Mouse (Mus musculus) intestine, embryonic 15.5 days (tissue): ENCODE measurements around the gene Sptbn2. TPM values are rescaled to one million over a fixed set of nuclear protein-coding genes. Genes with fewer than 3 reads are reported as not detected.

ENCODE experiments used
- ATAC-seq: fragments of 200-750 bp; cut with Nextera tagmentation; 2 replicates; pipeline ENCODE4 v1.8.0; 2017; ENCODE audit warnings: moderate TSS enrichment, moderate library complexity
- H3K27ac ChIP-seq: fragments of 300-500 bp; sonication (generic); 2 replicates; pipeline ENCODE4 v1.5.1; 2015; ENCODE audit warnings: mild to moderate bottlenecking, inconsistent platforms
- H3K27me3 ChIP-seq: fragments of 300-500 bp; sonication (generic); replicated peaks from 2 replicates; pipeline ENCODE4 v1.6.1; 2015; ENCODE audit warnings: inconsistent platforms
- H3K36me3 ChIP-seq: fragments of 300-500 bp; sonication (generic); 2 replicates; pipeline ENCODE4 v1.6.1; 2015; ENCODE audit warnings: inconsistent platforms
- H3K4me1 ChIP-seq: fragments of 300-500 bp; sonication (generic); replicated peaks from 2 replicates; pipeline ENCODE4 v1.6.1; 2015; ENCODE audit warnings: inconsistent platforms
- H3K4me2 ChIP-seq: fragments of 300-500 bp; sonication (generic); replicated peaks from 2 replicates; pipeline ENCODE4 v1.6.1; 2015; ENCODE audit warnings: mild to moderate bottlenecking, inconsistent platforms
- H3K4me3 ChIP-seq: fragments of 300-500 bp; sonication (generic); replicated peaks from 2 replicates; pipeline ENCODE4 v1.5.1; 2015; ENCODE audit warnings: inconsistent platforms
- H3K9ac ChIP-seq: fragments of 300-500 bp; sonication (generic); 2 replicates; pipeline ENCODE4 v1.6.1; 2015; ENCODE audit warnings: inconsistent platforms
- H3K9me3 ChIP-seq: fragments of 300-500 bp; sonication (generic); 2 replicates; pipeline ENCODE4 v1.6.1; 2016; ENCODE audit warnings: inconsistent platforms
- WGBS: fragments of 180-500 bp; shearing (Covaris S2); methylation state at CpG from one replicate; pipeline ENCODE4 v1.1.7; 2015; 5-methylcytosine and 5-hydroxymethylcytosine counted together
- polyA plus RNA-seq: library from polyadenylated mRNA; unstranded; fragments of >200 nt; fragmentation: Nextera tagmentation; extraction: Ambion mirVana; gene quantifications from 2 replicates; pipeline ENCODE4 v1.2.1, GENCODE M21; 2015

Sptbn2 gene
- polyA plus RNA-seq, 1 experiment from 2014 or later: 1.4 TPM

- peak within 1 kb of the TSS; percentile 69 for H3K4me2 ChIP-seq
- WGBS: under 1% methylated on average over 31 of the region's 31 CpGs
- H3K9me3 ChIP-seq: no peaks in the 10 kb centered on the region
- ATAC-seq: peak; percentile 99
- no peaks in the 10 kb centered on the region for H3K27me3 ChIP-seq
- peak within 1 kb of the TSS; percentile 61 for H3K4me3 ChIP-seq
- H3K27ac ChIP-seq: peak within 1 kb of the TSS; percentile 64
- H3K9ac ChIP-seq: peak within 1 kb of the TSS; percentile 53
- peaks cover 10% of the 10 kb centered on the region; the same call in 1 of the 2 replicates for H3K36me3 ChIP-seq
- H3K4me1 ChIP-seq: peaks cover 25% of the 10 kb centered on the region
These were observed 83.0 kb downstream of the Sptbn2 start, which contains the start of gene Rbm4 for GRCm38 (mm10) chr19:4793831-4794422. Rbm4 (minus strand) TSS chr19:4793901.

GRCm38 (mm10) chr19:4795929-4796328, 85.0 kb downstream of the Sptbn2 start:
- Histone ChIP-seq H3K9ac (no peak overlapping the region), H3K36me3 (peaks cover 17% of the 10 kb centered on the region), H3K27me3 (no peaks in the 10 kb centered on the region), H3K27ac (no peak overlapping the region), H3K4me2 (no peak overlapping the region), H3K4me1 (peaks cover 17% of the 10 kb centered on the region), H3K4me3 (no peak overlapping the region), H3K9me3 (no peaks in the 10 kb centered on the region)
- ATAC-seq: no peak
- WGBS: 65% methylated on average over 1 of the region's 1 CpGs

GRCm38 (mm10) chr19:4797846-4798245, 86.9 kb downstream of the Sptbn2 start:
- Histone ChIP-seq H3K36me3 (peaks cover 37% of the 10 kb centered on the region), H3K27me3 (no peaks in the 10 kb centered on the region), H3K4me2 (no peak overlapping the region), H3K4me3 (no peak overlapping the region), H3K9me3 (no peaks in the 10 kb centered on the region), H3K4me1 (0 out of 2 replicates have a peak, but pooled peaks cover 6% of the 10 kb centered on the region), H3K9ac (no peak overlapping the region), H3K27ac (no peak overlapping the region)
- 88% methylated on average over 2 of the region's 2 CpGs for WGBS
- no peak for ATAC-seq

- 93% methylated on average over 5 of the region's 5 CpGs for WGBS
- Histone ChIP-seq H3K27me3 (no peaks in the 10 kb centered on the region), H3K4me2 (no peak overlapping the region), H3K4me1 (peaks cover 12% of the 10 kb centered on the region; the same call in 1 of the 2 replicates), H3K36me3 (peaks cover 48% of the 10 kb centered on the region), H3K27ac (no peak overlapping the region), H3K9ac (no peak overlapping the region; the same call in 1 of the 2 replicates), H3K4me3 (no peak overlapping the region), H3K9me3 (no peaks in the 10 kb centered on the region)
- no peak for ATAC-seq
These were observed 88.1 kb downstream of the Sptbn2 start for GRCm38 (mm10) chr19:4799083-4799482.

Other genes starting within 250 kb of the Sptbn2 start
- gene Syt12, start 233.7 kb upstream of the Sptbn2 start, polyA plus RNA-seq: 0.33 and 0.46 TPM in 2 replicates
- gene 2010003K11Rik, start 212.6 kb upstream of the Sptbn2 start, polyA plus RNA-seq: 7.6 and 9.7 TPM in 2 replicates
- gene Pcx, start 200.7 kb upstream of the Sptbn2 start, polyA plus RNA-seq: 11.8 and 15.0 TPM in 2 replicates
- gene Lrfn4, start 95.5 kb upstream of the Sptbn2 start, polyA plus RNA-seq: 6.5 and 7.8 TPM in 2 replicates
- gene Rce1, start 85.5 kb upstream of the Sptbn2 start, polyA plus RNA-seq: 61.5 and 68.8 TPM in 2 replicates
- gene Gm960, start 12.5 kb upstream of the Sptbn2 start, polyA plus RNA-seq: 1.4 and 2.7 TPM in 2 replicates
- 47.1 and 47.4 TPM in 2 replicates for gene Rbm4b, start 45.3 kb downstream of the Sptbn2 start, polyA plus RNA-seq
- 43.8 and 51.0 TPM in 2 replicates for gene Rbm4, start 82.7 kb downstream of the Sptbn2 start, polyA plus RNA-seq
- gene Gm21992, start 100.4 kb downstream of the Sptbn2 start, polyA plus RNA-seq: 32.4 and 35.3 TPM in 2 replicates
- gene Rbm14, start 100.5 kb downstream of the Sptbn2 start, polyA plus RNA-seq: 73.6 and 80.0 TPM in 2 replicates
- gene Ccs, start 128.2 kb downstream of the Sptbn2 start, polyA plus RNA-seq: 51.3 and 56.7 TPM in 2 replicates
- not detected in 2 replicates for gene Ccdc87, start 128.2 kb downstream of the Sptbn2 start, polyA plus RNA-seq
- gene Ctsf, start 144.0 kb downstream of the Sptbn2 start, polyA plus RNA-seq: 25.2 and 26.3 TPM in 2 replicates
- gene Actn3, start 166.7 kb downstream of the Sptbn2 start, polyA plus RNA-seq: 1.2 and 1.7 TPM in 2 replicates
- gene Zdhhc24, start 167.5 kb downstream of the Sptbn2 start, polyA plus RNA-seq: 9.8 and 10.3 TPM in 2 replicates
- gene Bbs1, start 195.5 kb downstream of the Sptbn2 start, polyA plus RNA-seq: 2.3 TPM in 2 replicates
- gene Dpp3, start 217.1 kb downstream of the Sptbn2 start, polyA plus RNA-seq: 126 and 135 TPM in 2 replicates
- gene Peli3, start 232.0 kb downstream of the Sptbn2 start, polyA plus RNA-seq: 2.0 and 2.4 TPM in 2 replicates